Mouse (Mus musculus) hindbrain, embryonic 11.5 days (tissue): ENCODE measurements at regions not wholly inside any gene's neighbourhood (a gene's known extent, or its start where the extent isn't known, plus 50 kb on each side); places are given as distances from the start of the nearest gene placed in this dataset.

Source experiments
- ATAC-seq: fragments of 200-750 bp; cut with Nextera tagmentation; 2 replicates; pipeline ENCODE4 v1.8.0; 2017; ENCODE audit warnings: mild to moderate bottlenecking, moderate TSS enrichment, moderate library complexity; ENCODE audit not compliant: low FRiP score
- DNase-seq: peaks from one replicate; pipeline ENCODE4 v3.0.0-alpha.2; 2015; ENCODE audit warnings: low spot score
- H3K27ac ChIP-seq: fragments of 300-500 bp; sonication (generic); 2 replicates; pipeline ENCODE4 v1.5.1; 2014; ENCODE audit warnings: mild to moderate bottlenecking, low read depth, low read length
- H3K27me3 ChIP-seq: fragments of 300-500 bp; sonication (generic); 2 replicates; pipeline ENCODE4 v1.6.1; 2014; ENCODE audit warnings: mild to moderate bottlenecking, low read length, moderate library complexity, mixed read lengths; ENCODE audit not compliant: control insufficient read depth, insufficient read depth
- H3K36me3 ChIP-seq: fragments of 300-500 bp; sonication (generic); 2 replicates; pipeline ENCODE4 v1.6.1; 2014; ENCODE audit warnings: mild to moderate bottlenecking, low read length, moderate library complexity, mixed read lengths; ENCODE audit not compliant: control insufficient read depth, insufficient read depth
- H3K4me1 ChIP-seq: fragments of 300-500 bp; sonication (generic); replicated peaks from 2 replicates; pipeline ENCODE4 v1.6.1; 2014; ENCODE audit warnings: low read length, mixed read lengths; ENCODE audit not compliant: control insufficient read depth, insufficient read depth
- H3K4me2 ChIP-seq: fragments of 300-500 bp; sonication (generic); replicated peaks from 2 replicates; pipeline ENCODE4 v1.6.1; 2014; ENCODE audit warnings: mild to moderate bottlenecking, low read depth, low read length
- H3K4me3 ChIP-seq: fragments of 300-500 bp; sonication (generic); 2 replicates; pipeline ENCODE4 v1.5.1; 2014; ENCODE audit warnings: low read depth, low read length
- H3K9ac ChIP-seq: fragments of 300-500 bp; sonication (generic); 2 replicates; pipeline ENCODE4 v1.6.1; 2014; ENCODE audit warnings: low read depth, low read length
- H3K9me3 ChIP-seq: fragments of 300-500 bp; sonication (generic); 2 replicates; pipeline ENCODE4 v1.6.1; 2016; ENCODE audit warnings: low read length; ENCODE audit not compliant: control insufficient read depth
- WGBS: fragments of 180-500 bp; shearing (Covaris S2); extraction: QIAGEN DNeasy Blood & Tissue Kit; methylation state at CpG from one replicate; pipeline ENCODE4 v1.1.7; 2014; 5-methylcytosine and 5-hydroxymethylcytosine counted together

- ATAC-seq (peak; percentile 27; the same call in 1 of the 2 replicates), DNase-seq (peak; percentile 44)
- no peaks in the 10 kb centered on the region for H3K36me3 ChIP-seq
- H3K27ac ChIP-seq = peak overlapping the region; percentile 63
- H3K9me3 ChIP-seq = no peaks in the 10 kb centered on the region
- peaks cover 4% of the 10 kb centered on the region; the same call in 1 of the 2 replicates for H3K4me1 ChIP-seq
- H3K4me2 ChIP-seq = 0 out of 2 replicates have a peak overlapping the region, but pooled peaks have one; percentile 5
- H3K9ac ChIP-seq = 0 out of 2 replicates have a peak overlapping the region, but pooled peaks have one; percentile 11
- no peak overlapping the region for H3K4me3 ChIP-seq
- 0 out of 2 replicates have a peak, but pooled peaks cover 2% of the 10 kb centered on the region for H3K27me3 ChIP-seq
- WGBS = 47% methylated on average over 19 of the region's 19 CpGs
Measured at GRCm38 (mm10) chr13:97523523-97524412, 236.7 kb downstream of the Gm10260 start.

GRCm38 (mm10) chr13:97520988-97521547, 239.4 kb downstream of the Gm10260 start:
- no peak for ATAC-seq
- DNase-seq = no peak

GRCm38 (mm10) chr13:97516731-97517130, 243.7 kb downstream of the Gm10260 start:
- Histone ChIP-seq H3K9ac (no peak overlapping the region), H3K27me3 (no peaks in the 10 kb centered on the region), H3K4me3 (no peak overlapping the region), H3K4me1 (no peaks in the 10 kb centered on the region), H3K4me2 (no peak overlapping the region), H3K36me3 (no peaks in the 10 kb centered on the region), H3K9me3 (no peaks in the 10 kb centered on the region), H3K27ac (no peak overlapping the region)
- WGBS = 95% methylated on average over 4 of the region's 4 CpGs
- ATAC-seq = no peak
- no peak for DNase-seq

More at GRCm38 (mm10) chr13:97520988-97521547, 239.4 kb downstream of the Gm10260 start:
- no peak overlapping the region for H3K4me3 ChIP-seq
- no peaks in the 10 kb centered on the region for H3K36me3 ChIP-seq
- H3K9ac ChIP-seq = no peak overlapping the region
- H3K27ac ChIP-seq = no peak overlapping the region
- no peaks in the 10 kb centered on the region for H3K9me3 ChIP-seq
- H3K4me2 ChIP-seq = no peak overlapping the region
- H3K4me1 ChIP-seq = peaks cover 4% of the 10 kb centered on the region; the same call in 1 of the 2 replicates
- no peaks in the 10 kb centered on the region for H3K27me3 ChIP-seq
- 86% methylated on average over 13 of the region's 13 CpGs for WGBS

- Histone ChIP-seq H3K4me3 (no peak overlapping the region), H3K27me3 (no peaks in the 10 kb centered on the region), H3K9me3 (no peaks in the 10 kb centered on the region), H3K4me2 (no peak overlapping the region), H3K9ac (no peak overlapping the region; the same call in 1 of the 2 replicates), H3K36me3 (no peaks in the 10 kb centered on the region), H3K27ac (no peak overlapping the region), H3K4me1 (no peaks in the 10 kb centered on the region)
- ATAC-seq (peak; percentile 77), DNase-seq (peak; percentile 53)
- 43% methylated on average over 21 of the region's 21 CpGs for WGBS
Measured at GRCm38 (mm10) chr13:97514421-97515066, 245.9 kb downstream of the Gm10260 start.

- H3K36me3 ChIP-seq = no peaks in the 10 kb centered on the region
- no peak for ATAC-seq
Measured at GRCm38 (mm10) chr13:97512521-97512920, 247.9 kb downstream of the Gm10260 start.

GRCm38 (mm10) chr13:97510431-97511261, 249.8 kb downstream of the Gm10260 start:
- Histone ChIP-seq H3K4me1 (no peaks in the 10 kb centered on the region), H3K36me3 (no peaks in the 10 kb centered on the region), H3K4me2 (no peak overlapping the region), H3K4me3 (no peak overlapping the region), H3K9me3 (no peaks in the 10 kb centered on the region), H3K9ac (no peak overlapping the region), H3K27me3 (no peaks in the 10 kb centered on the region), H3K27ac (peak overlapping the region; percentile 32; the same call in 1 of the 2 replicates)
- 77% methylated on average over 10 of the region's 10 CpGs for WGBS
- ATAC-seq = no peak
- DNase-seq = no peak

More at GRCm38 (mm10) chr13:97512521-97512920, 247.9 kb downstream of the Gm10260 start:
- Histone ChIP-seq H3K4me2 (no peak overlapping the region), H3K27me3 (no peaks in the 10 kb centered on the region), H3K9me3 (no peaks in the 10 kb centered on the region), H3K9ac (no peak overlapping the region), H3K4me1 (no peaks in the 10 kb centered on the region), H3K27ac (no peak overlapping the region), H3K4me3 (no peak overlapping the region)
- no peak for DNase-seq
- 68% methylated on average over 4 of the region's 4 CpGs for WGBS

GRCm38 (mm10) chr13:97504949-97505348, 255.5 kb downstream of the Gm10260 start:
- Histone ChIP-seq H3K4me3 (no peak overlapping the region), H3K36me3 (no peaks in the 10 kb centered on the region), H3K27ac (no peak overlapping the region), H3K4me1 (no peaks in the 10 kb centered on the region), H3K9ac (no peak overlapping the region), H3K9me3 (no peaks in the 10 kb centered on the region), H3K27me3 (no peaks in the 10 kb centered on the region), H3K4me2 (no peak overlapping the region)
- ATAC-seq (no peak), DNase-seq (no peak)
- WGBS = 84% methylated on average over 5 of the region's 5 CpGs
